Mouse (Mus musculus) lung, postnatal 4 days (tissue): ENCODE data around the gene Rilp.

Experiments used
- DNase-seq, 2 experiments: peaks; one replicate each; pipeline ENCODE4 v3.0.0; 2021

The Rilp gene

GRCm38 (mm10) chr11:75509741-75510626 lies at the start of gene Rilp:
Gene Rilp, plus strand, starts transcription at chr11:75510094.
- DNase-seq, result peak; percentile 83 to 88

- DNase-seq, result peak; percentile 92 to 93
Observed at GRCm38 (mm10) chr11:75460103-75460843, 49.6 kb upstream of the Rilp start.

GRCm38 (mm10) chr11:75460844-75461742 lies 48.8 kb upstream of the Rilp start, which contains the start of gene Tlcd2:
Gene Tlcd2, plus strand, starts transcription at chr11:75461715.
- DNase-seq, result peak; percentile 100

- DNase-seq, result no peak
Observed at GRCm38 (mm10) chr11:75461743-75462252, 48.1 kb upstream of the Rilp start.

- DNase-seq, result peak; percentile 82 to 84
Observed at GRCm38 (mm10) chr11:75462253-75462783, 47.6 kb upstream of the Rilp start.

- peak; percentile 90 to 94 for DNase-seq
Observed at GRCm38 (mm10) chr11:75462865-75463336, 47.0 kb upstream of the Rilp start.

- DNase-seq, result no peak
Observed at GRCm38 (mm10) chr11:75463624-75464023, 46.3 kb upstream of the Rilp start.

- DNase-seq, result no peak
Observed at GRCm38 (mm10) chr11:75464417-75464816, 45.5 kb upstream of the Rilp start.

GRCm38 (mm10) chr11:75465051-75465450 lies 44.8 kb upstream of the Rilp start:
- no peak for DNase-seq

- DNase-seq, result no peak
Observed at GRCm38 (mm10) chr11:75466731-75467505, 43.0 kb upstream of the Rilp start.

GRCm38 (mm10) chr11:75467512-75468215 lies 42.2 kb upstream of the Rilp start:
- peak; percentile 68 to 77 for DNase-seq

- no peak for DNase-seq
Observed at GRCm38 (mm10) chr11:75468410-75468809, 41.5 kb upstream of the Rilp start.

GRCm38 (mm10) chr11:75469261-75469660 lies 40.6 kb upstream of the Rilp start:
- no peak for DNase-seq

- DNase-seq, result no peak
Observed at GRCm38 (mm10) chr11:75470675-75471074, 39.2 kb upstream of the Rilp start.

GRCm38 (mm10) chr11:75472469-75473081 lies 37.3 kb upstream of the Rilp start:
- no peak for DNase-seq

- DNase-seq, result no peak
Observed at GRCm38 (mm10) chr11:75473376-75473775, 36.5 kb upstream of the Rilp start.

- no peak for DNase-seq
Observed at GRCm38 (mm10) chr11:75486192-75486591, 23.7 kb upstream of the Rilp start.

GRCm38 (mm10) chr11:75486601-75487285 lies 23.2 kb upstream of the Rilp start, which contains the start of gene Prpf8:
Gene Prpf8, plus strand, starts transcription at chr11:75486816.
- DNase-seq, result peak; percentile 97 to 98

- no peak for DNase-seq
Observed at GRCm38 (mm10) chr11:75487496-75487895, 22.4 kb upstream of the Rilp start.
